Mouse (Mus musculus) adrenal gland, postnatal 0 days (tissue): ENCODE measurements around the gene Phf11b. TPM values are rescaled to one million over a fixed set of nuclear protein-coding genes. Genes with fewer than 3 reads are reported as not detected.

Source experiments
- polyA plus RNA-seq: library from polyadenylated mRNA; unstranded; fragments of >200 nt; fragmentation: Nextera tagmentation; extraction: Ambion mirVana; gene quantifications from 2 replicates; pipeline ENCODE4 v1.2.1, GENCODE M21; 2015

Gene Phf11b
- polyA plus RNA-seq = 2.2 and 2.7 TPM in 2 replicates

GRCm38 (mm10) chr14:59341189-59341588 lies at the start of gene Phf11b:
Phf11b (minus strand) TSS chr14:59341351.

GRCm38 (mm10) chr14:59365244-59365644 lies 24.1 kb upstream of the Phf11b start, which contains the start of gene Phf11d:
Phf11d (minus strand) TSS chr14:59365470.

GRCm38 (mm10) chr14:59297391-59297790 lies 43.8 kb downstream of the Phf11b start, which contains the start of gene Phf11a:
Phf11a (minus strand) TSS chr14:59297522.

Other genes with a start within 250 kb of the Phf11b start
- gene 1700129C05Rik, start 198.5 kb downstream of the Phf11b start, polyA plus RNA-seq = not detected in 2 replicates
- gene Gm5142, start 162.6 kb downstream of the Phf11b start, polyA plus RNA-seq = not detected in 2 replicates
- gene Rcbtb1, start 140.1 kb downstream of the Phf11b start, polyA plus RNA-seq = 27.0 and 32.6 TPM in 2 replicates
- 0.18 and 0.54 TPM in 2 replicates for gene Gm6904, start 81.1 kb downstream of the Phf11b start, polyA plus RNA-seq
- gene Phf11a, start 43.8 kb downstream of the Phf11b start, polyA plus RNA-seq = 0.39 and 0.51 TPM in 2 replicates
- 6.9 and 8.3 TPM in 2 replicates for gene Phf11d, start 24.1 kb upstream of the Phf11b start, polyA plus RNA-seq
- 0.29 and 0.41 TPM in 2 replicates for gene Phf11c, start 54.0 kb upstream of the Phf11b start, polyA plus RNA-seq
- 5.8 and 7.2 TPM in 2 replicates for gene Setdb2, start 99.5 kb upstream of the Phf11b start, polyA plus RNA-seq
- 25.6 and 30.3 TPM in 2 replicates for gene Cab39l, start 99.6 kb upstream of the Phf11b start, polyA plus RNA-seq